Mouse (Mus musculus): Measurements from ENCODE around the gene Serpinb1a.

Gene Serpinb1a

DNA sequence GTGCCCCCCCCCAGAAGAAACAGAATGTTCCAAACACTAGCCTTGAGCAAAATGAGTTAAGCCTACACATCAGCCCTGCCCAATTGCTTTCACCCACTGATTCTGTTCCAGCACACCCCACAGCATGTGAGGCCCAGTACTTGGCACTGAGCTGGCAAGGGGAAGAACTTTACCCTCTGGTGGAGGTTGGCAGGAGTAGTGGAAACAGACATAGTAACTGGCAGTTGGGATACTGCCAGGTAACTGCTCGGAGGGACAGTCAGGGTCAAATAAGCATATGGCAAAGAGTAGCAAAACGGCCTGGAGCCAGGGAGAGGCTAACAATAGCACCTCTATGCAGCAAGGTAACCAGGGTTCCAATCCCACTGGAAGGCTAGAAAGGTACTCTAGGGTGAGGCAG is 56.4 kb downstream of the Serpinb1a start:
- no peak for DNase-seq
